Mouse (Mus musculus) bone marrow, adult 2 months (tissue): ENCODE data around the gene Rbm18.

ENCODE experiments used
- CTCF ChIP-seq: fragments of 200-500 bp; IDR thresholded peaks from 2 replicates; pipeline ENCODE4 v1.5.1; 2011; ENCODE audit warnings: low read length, control low read depth; ENCODE audit not compliant: control insufficient read depth, insufficient read depth
- POLR2A ChIP-seq: fragments of 200-500 bp; IDR thresholded peaks from 2 replicates; pipeline ENCODE4 v1.6.1; 2011; ENCODE audit warnings: low read depth, mild to moderate bottlenecking, control low read depth, low read length, borderline replicate concordance; ENCODE audit not compliant: control insufficient read depth

DNA sequence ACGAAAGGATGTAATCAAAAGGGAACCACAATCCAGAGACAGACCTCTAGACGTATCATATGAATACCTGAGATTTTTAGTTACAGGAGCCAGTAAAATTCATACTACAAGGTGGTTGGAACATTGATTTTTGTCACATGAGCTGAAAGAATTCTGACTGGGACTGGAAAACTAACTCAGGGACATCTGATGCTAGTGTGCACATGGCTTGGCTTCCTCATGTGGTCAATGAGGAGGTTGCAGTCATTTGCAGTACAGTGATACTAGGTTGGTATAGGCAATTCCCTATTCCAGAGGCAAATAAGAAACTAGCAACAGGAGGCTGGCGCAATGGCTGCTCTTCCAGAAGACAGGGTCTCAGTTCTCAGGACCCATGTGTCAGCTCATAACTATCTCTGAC lies 23.9 kb downstream of the Rbm18 start:
- TF ChIP-seq CTCF (no peak), POLR2A (no peak)
